Mouse (Mus musculus) C2C12 (cell line): ENCODE data around the gene Ier2. TPM values are rescaled to one million over a fixed set of nuclear protein-coding genes. Genes with fewer than 3 reads are reported as not detected.

ENCODE experiments used
- H3K27me3 ChIP-seq: one replicate; pipeline ENCODE4 v1.6.1; 2011; ENCODE audit not compliant: control insufficient read depth, insufficient read depth, insufficient read length
- H3K36me3 ChIP-seq: one replicate; pipeline ENCODE4 v1.6.1; 2011; ENCODE audit not compliant: control insufficient read depth, insufficient read depth
- H3K4me3 ChIP-seq: one replicate; pipeline ENCODE4 v1.5.1; 2011; ENCODE audit warnings: mild to moderate bottlenecking, control low read depth; ENCODE audit not compliant: poor library complexity, insufficient read depth, severe bottlenecking
- H3K79me2 ChIP-seq: one replicate; pipeline ENCODE4 v1.6.1; 2011; ENCODE audit not compliant: control insufficient read depth, insufficient read depth
- H3K79me3 ChIP-seq: one replicate; pipeline ENCODE4 v1.6.1; 2011; ENCODE audit warnings: low read depth, control low read depth
- H3ac ChIP-seq: one replicate; pipeline ENCODE3; 2011; ENCODE audit warnings: low read depth; ENCODE audit not compliant: control insufficient read depth, insufficient read length
- CEBPB ChIP-seq: IDR thresholded peaks from one replicate; pipeline ENCODE4 v1.6.1; 2011; ENCODE audit warnings: low read depth, mild to moderate bottlenecking, control low read depth, moderate library complexity
- CTCF ChIP-seq: IDR thresholded peaks from one replicate; pipeline ENCODE4 v1.5.1; 2011; ENCODE audit not compliant: control insufficient read depth, insufficient read depth, insufficient read length
- FOSL1 ChIP-seq: IDR thresholded peaks from one replicate; pipeline ENCODE4 v1.8.0; 2011; ENCODE audit warnings: mild to moderate bottlenecking, low read length; ENCODE audit not compliant: poor library complexity, insufficient read depth, severe bottlenecking
- MAX ChIP-seq: IDR thresholded peaks from one replicate; pipeline ENCODE4 v1.6.1; 2011; ENCODE audit warnings: mild to moderate bottlenecking, control low read depth
- MYOD1 ChIP-seq: IDR thresholded peaks from one replicate; pipeline ENCODE4 v1.6.1; 2011; ENCODE audit warnings: low read depth; ENCODE audit not compliant: control insufficient read depth, insufficient read length
- MYOG ChIP-seq: IDR thresholded peaks from one replicate; pipeline ENCODE4 v1.6.1; 2011; ENCODE audit not compliant: control insufficient read depth, insufficient read length; ENCODE audit errors: extremely low read depth
- USF1 ChIP-seq: IDR thresholded peaks from one replicate; pipeline ENCODE4 v1.6.1; 2011; ENCODE audit warnings: low read depth, mild to moderate bottlenecking, control low read depth, moderate library complexity
- polyA plus RNA-seq: library from polyadenylated mRNA; unstranded; fragments of >200 nt; fragmentation: generic; extraction: Trizol; gene quantifications from one replicate; pipeline ENCODE4 v1.2.1, GENCODE M21; 2012; ENCODE audit warnings: missing spikeins

Ier2 gene
- polyA plus RNA-seq, 1 experiment, result 61.4 TPM

GRCm38 (mm10) chr8:84693332-84693731 is 30.7 kb upstream of the Ier2 start:
- no peak overlapping the region for H3K4me3 ChIP-seq
- peaks cover 17% of the 10 kb centered on the region for H3K79me3 ChIP-seq
- H3K79me2 ChIP-seq, result peaks cover 32% of the 10 kb centered on the region
- no peak for TF ChIP-seq MAX
- TF ChIP-seq FOSL1, result no peak
- TF ChIP-seq CTCF, result no peak
- TF ChIP-seq USF1, result no peak
- TF ChIP-seq CEBPB, result no peak
- no peak for TF ChIP-seq MYOG
- TF ChIP-seq MYOD1, result no peak
- H3K27me3 ChIP-seq, result no peaks in the 10 kb centered on the region
- H3K36me3 ChIP-seq, result peaks cover 66% of the 10 kb centered on the region
- no peak overlapping the region for H3ac ChIP-seq

DNA sequence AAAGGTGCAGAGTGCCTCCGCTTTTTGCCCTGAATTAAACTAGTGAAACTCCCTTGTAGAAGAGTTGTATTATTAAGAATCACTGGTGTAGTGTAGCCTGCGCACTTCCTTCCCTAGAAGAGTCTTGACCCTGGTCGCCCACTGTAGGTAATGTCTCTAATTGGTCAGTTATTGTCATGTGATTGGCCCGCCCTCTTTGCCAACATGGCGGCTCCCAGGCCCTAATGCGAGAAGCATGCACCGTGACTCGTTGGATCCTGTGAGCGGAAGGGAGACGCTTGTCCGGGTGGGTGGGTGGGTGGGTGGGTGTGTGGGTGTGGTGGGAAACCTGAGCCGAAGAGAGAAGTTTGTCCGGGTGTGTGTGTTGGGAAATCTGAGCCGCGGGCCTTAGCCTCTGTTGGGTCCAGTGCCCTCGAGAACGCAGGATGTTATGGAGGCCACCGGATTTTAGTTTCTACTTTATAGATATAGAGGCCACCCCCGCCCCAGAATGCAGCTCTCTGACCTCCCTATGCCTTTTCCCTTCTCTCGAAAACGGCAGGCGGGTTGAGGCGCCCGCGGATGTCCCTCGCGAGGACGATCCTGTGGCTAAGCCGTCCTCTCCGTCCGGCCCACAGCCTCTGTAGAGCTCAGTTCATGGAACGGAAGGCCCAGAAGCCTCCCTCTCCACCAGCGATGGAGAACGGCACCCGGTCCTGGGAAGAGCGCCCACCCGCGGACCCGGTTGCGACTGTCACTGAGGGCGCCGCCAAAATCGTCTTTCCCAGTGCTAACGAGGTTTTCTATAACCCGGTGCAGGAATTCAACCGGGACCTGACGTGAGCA is 26.7 kb upstream of the Ier2 start:
- peaks cover 46% of the 10 kb centered on the region for H3K79me3 ChIP-seq
- H3K27me3 ChIP-seq, result no peaks in the 10 kb centered on the region
- peak overlapping the region; percentile 88 for H3ac ChIP-seq
- H3K79me2 ChIP-seq, result peaks cover 73% of the 10 kb centered on the region
- H3K36me3 ChIP-seq, result peaks cover 43% of the 10 kb centered on the region
- H3K4me3 ChIP-seq, result peak overlapping the region; percentile 86
- no peak for TF ChIP-seq MYOD1
- peak; percentile 90 for TF ChIP-seq MAX
- peak; percentile 96 for TF ChIP-seq USF1
- no peak for TF ChIP-seq CTCF
- no peak for TF ChIP-seq MYOG
- no peak for TF ChIP-seq FOSL1
- TF ChIP-seq CEBPB, result no peak

- H3K27me3 ChIP-seq, result no peaks in the 10 kb centered on the region
- peaks cover 61% of the 10 kb centered on the region for H3K79me3 ChIP-seq
- H3ac ChIP-seq, result peak within 1 kb of the TSS; percentile 98
- TF ChIP-seq FOSL1 (no peak), MAX (peak; percentile 55)
- H3K4me3 ChIP-seq, result peak within 1 kb of the TSS; percentile 83
- peaks cover 89% of the 10 kb centered on the region for H3K79me2 ChIP-seq
- peaks cover 45% of the 10 kb centered on the region for H3K36me3 ChIP-seq
Observed at GRCm38 (mm10) chr8:84687705-84688100, 25.1 kb upstream of the Ier2 start, which contains the start of gene Nacc1. Gene Nacc1, minus strand, starts transcription at chr8:84687862.

- Histone ChIP-seq H3K27me3 (no peaks in the 10 kb centered on the region), H3K79me3 (peaks cover 67% of the 10 kb centered on the region), H3ac (peak overlapping the region; percentile 98), H3K79me2 (peaks cover 94% of the 10 kb centered on the region), H3K4me3 (peak overlapping the region; percentile 83), H3K36me3 (peaks cover 43% of the 10 kb centered on the region)
- TF ChIP-seq MAX (no peak), MYOG (no peak), FOSL1 (no peak)
Observed at GRCm38 (mm10) chr8:84687003-84687704, 24.5 kb upstream of the Ier2 start.

- TF ChIP-seq USF1 (peak; percentile 75), MYOG (no peak)
- Histone ChIP-seq H3K79me3 (peaks cover 74% of the 10 kb centered on the region), H3K4me3 (peak within 1 kb of the TSS; percentile 83), H3K36me3 (peaks cover 41% of the 10 kb centered on the region), H3ac (peak within 1 kb of the TSS; percentile 76), H3K27me3 (no peaks in the 10 kb centered on the region), H3K79me2 (peaks cover 97% of the 10 kb centered on the region)
Observed at GRCm38 (mm10) chr8:84686191-84687002, 23.7 kb upstream of the Ier2 start, which contains the start of gene Trmt1. Gene Trmt1, plus strand, starts transcription at chr8:84686307.
